Mouse (Mus musculus) lung, postnatal 4 days (tissue): Measurements from ENCODE around the gene Gcn1l1.
"Not testable (repeated sequence)": the region's sequence is repeated elsewhere in the genome, so short reads cannot be mapped to it uniquely, and the experiment has no call there.

Experiments used
- DNase-seq, 2 experiments: peaks; one replicate each; pipeline ENCODE4 v3.0.0; 2021

Gene Gcn1l1

GRCm38 (mm10) chr5:115560336-115560905 lies 4.6 kb upstream of the Gcn1l1 start:
- no peak for DNase-seq

GRCm38 (mm10) chr5:115563771-115564585 lies 1.1 kb upstream of the Gcn1l1 start:
- DNase-seq: no peak

- DNase-seq: no peak
Measured at GRCm38 (mm10) chr5:115565403-115565802, 349 bp downstream of the Gcn1l1 start.

- no peak for DNase-seq
Measured at GRCm38 (mm10) chr5:115568681-115569080, 3.6 kb downstream of the Gcn1l1 start.

- no peak for DNase-seq
Measured at GRCm38 (mm10) chr5:115569308-115569707, 4.3 kb downstream of the Gcn1l1 start.

- no peak for DNase-seq
Measured at GRCm38 (mm10) chr5:115569721-115570120, 4.7 kb downstream of the Gcn1l1 start.

- no peak for DNase-seq
Measured at GRCm38 (mm10) chr5:115571086-115571485, 6.0 kb downstream of the Gcn1l1 start.

GRCm38 (mm10) chr5:115572679-115573535 lies 7.9 kb downstream of the Gcn1l1 start:
- DNase-seq: peak; percentile 68 to 86

GRCm38 (mm10) chr5:115574992-115575391 lies 9.9 kb downstream of the Gcn1l1 start:
- peak in 1 of 2 experiments; percentile 25 for DNase-seq

- DNase-seq: not testable (repeated sequence)
Measured at GRCm38 (mm10) chr5:115577686-115578085, 12.6 kb downstream of the Gcn1l1 start.

- no peak for DNase-seq
Measured at GRCm38 (mm10) chr5:115578922-115579321, 13.9 kb downstream of the Gcn1l1 start.

GRCm38 (mm10) chr5:115579363-115579762 lies 14.3 kb downstream of the Gcn1l1 start:
- no peak for DNase-seq

- no peak for DNase-seq
Measured at GRCm38 (mm10) chr5:115580229-115581001, 15.4 kb downstream of the Gcn1l1 start.

GRCm38 (mm10) chr5:115581662-115582061 lies 16.6 kb downstream of the Gcn1l1 start:
- DNase-seq: no peak

- DNase-seq: no peak
Measured at GRCm38 (mm10) chr5:115585616-115586015, 20.6 kb downstream of the Gcn1l1 start.

- no peak for DNase-seq
Measured at GRCm38 (mm10) chr5:115586166-115586565, 21.1 kb downstream of the Gcn1l1 start.

GRCm38 (mm10) chr5:115586780-115587179 lies 21.7 kb downstream of the Gcn1l1 start:
- no peak for DNase-seq

GRCm38 (mm10) chr5:115591028-115591427 lies 26.0 kb downstream of the Gcn1l1 start:
- no peak for DNase-seq

GRCm38 (mm10) chr5:115591506-115591905 lies 26.5 kb downstream of the Gcn1l1 start:
- no peak for DNase-seq

GRCm38 (mm10) chr5:115603561-115603960 lies 38.5 kb downstream of the Gcn1l1 start:
- DNase-seq: no peak

GRCm38 (mm10) chr5:115611566-115611965 lies 46.5 kb downstream of the Gcn1l1 start:
- no peak for DNase-seq

- DNase-seq: no peak
Measured at GRCm38 (mm10) chr5:115613332-115613731, 48.3 kb downstream of the Gcn1l1 start.

GRCm38 (mm10) chr5:115614948-115615347 lies 49.9 kb downstream of the Gcn1l1 start:
- peak; percentile 48 to 66 for DNase-seq
